Mouse (Mus musculus): Measurements from ENCODE around the gene Pepd.
A peak's percentile ranks its signal among the peaks of the same experiment; 100 is the strongest.

The Pepd gene

DNA sequence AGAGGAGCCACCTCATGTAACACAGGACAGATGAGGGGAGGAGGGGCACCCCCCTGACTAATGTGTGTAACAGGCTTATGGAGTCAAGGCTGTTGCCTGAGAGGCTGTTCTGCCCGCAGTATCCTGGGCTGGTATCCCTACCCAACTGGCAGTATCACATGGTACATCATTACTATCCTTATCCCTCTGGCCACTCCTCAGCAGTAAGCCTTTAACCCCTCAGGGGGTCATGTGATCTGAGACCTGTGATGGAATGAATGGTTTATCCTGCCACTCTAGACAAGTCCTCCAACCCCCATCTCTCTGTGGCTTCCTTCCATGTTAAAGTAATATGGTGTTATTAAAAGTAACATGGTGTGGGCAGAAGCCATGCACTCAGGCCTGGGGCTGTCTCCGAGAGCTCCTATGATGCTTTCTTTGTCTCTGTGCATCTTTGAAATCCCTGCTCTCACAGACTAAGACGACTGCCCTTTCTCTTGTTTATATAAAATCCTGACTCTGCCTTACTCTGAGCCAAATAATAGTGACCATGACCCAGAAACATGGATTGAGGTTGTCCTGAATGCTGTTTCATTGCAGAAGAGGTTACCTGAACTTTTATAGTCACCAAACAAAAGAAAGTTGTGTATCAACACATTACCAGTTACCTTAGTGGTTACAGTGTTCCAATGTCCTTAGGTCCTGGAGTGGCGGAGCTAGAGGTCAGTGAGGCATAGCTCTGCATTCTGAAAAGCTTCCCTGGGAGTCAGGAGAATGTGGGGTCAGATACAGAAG lies 71.7 kb downstream of the Pepd start:
- DNase-seq (ENCODE audit: low spot score in 2 of 2), result no peak

DNA sequence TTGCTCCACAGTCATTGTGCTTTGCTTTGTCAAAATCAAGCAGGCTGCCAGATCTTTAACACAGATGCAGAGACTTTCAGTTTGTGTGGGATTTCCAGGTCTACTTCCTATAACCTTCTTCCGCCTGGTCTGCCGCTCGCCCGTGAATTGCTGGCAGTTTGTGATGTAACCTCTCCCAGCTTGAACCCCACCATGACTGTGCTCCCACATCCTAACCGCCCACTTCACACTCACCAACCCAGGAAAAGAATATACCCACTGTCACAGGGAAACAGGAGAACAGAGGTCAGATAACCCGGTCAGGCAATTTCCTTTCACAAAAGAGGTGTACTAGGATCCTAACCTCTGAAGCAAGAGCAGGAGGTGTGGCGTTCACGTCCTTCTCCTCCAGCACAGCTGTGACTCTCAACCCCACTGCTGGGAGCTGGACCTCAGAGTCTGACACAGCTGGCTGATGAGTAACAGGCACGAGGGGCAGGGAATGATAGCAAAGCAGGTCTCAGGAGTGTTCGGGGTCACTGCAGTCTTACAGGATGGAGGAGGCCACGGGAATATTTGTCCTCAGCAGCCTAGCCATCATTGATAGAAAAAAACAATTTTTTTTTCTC lies 72.5 kb downstream of the Pepd start:
- no peak for DNase-seq (ENCODE audit: low spot score in 2 of 2)

DNA sequence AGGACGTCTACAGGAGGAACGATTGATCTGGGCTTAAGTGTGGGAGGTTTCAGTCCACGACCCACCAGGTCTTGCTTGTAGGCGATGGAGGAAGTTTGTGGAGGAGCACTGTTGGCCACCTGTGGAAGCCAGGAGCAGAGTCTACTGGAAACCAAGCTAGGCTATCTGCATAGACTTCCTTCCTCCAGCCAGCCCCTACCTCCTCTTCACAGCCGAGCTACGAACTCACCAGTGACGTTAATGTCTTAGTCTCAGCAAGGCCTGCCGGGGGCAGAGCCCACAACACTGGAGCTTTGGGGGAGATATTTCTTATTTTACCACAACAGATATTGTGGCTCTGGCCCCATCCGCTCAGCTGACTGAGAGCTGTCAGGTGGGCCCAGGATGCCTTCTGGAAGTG lies 73.0 kb downstream of the Pepd start:
- DNase-seq (ENCODE audit: low spot score in 2 of 2), result no peak

DNA sequence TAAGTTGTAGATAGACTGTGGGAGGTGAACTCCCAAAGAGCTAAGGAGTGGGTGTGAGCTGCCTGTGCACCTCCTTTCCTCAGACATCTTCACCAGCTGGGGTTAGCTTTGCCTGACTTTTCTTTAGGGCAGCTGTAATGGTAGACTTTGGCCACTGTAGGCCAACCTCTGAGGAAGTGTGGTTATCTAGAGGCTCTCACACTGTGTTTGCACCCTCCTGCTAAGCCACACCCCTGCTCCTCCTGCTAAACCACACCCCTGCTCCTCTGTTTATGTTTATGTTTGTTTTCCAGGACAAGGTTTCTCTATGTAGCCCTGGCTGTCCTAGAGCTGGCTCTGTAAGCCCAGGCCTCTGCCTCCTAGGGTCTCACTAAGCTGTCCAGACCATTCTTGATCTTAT lies 73.5 kb downstream of the Pepd start:
- DNase-seq (ENCODE audit: low spot score in 2 of 2), result no peak

DNA sequence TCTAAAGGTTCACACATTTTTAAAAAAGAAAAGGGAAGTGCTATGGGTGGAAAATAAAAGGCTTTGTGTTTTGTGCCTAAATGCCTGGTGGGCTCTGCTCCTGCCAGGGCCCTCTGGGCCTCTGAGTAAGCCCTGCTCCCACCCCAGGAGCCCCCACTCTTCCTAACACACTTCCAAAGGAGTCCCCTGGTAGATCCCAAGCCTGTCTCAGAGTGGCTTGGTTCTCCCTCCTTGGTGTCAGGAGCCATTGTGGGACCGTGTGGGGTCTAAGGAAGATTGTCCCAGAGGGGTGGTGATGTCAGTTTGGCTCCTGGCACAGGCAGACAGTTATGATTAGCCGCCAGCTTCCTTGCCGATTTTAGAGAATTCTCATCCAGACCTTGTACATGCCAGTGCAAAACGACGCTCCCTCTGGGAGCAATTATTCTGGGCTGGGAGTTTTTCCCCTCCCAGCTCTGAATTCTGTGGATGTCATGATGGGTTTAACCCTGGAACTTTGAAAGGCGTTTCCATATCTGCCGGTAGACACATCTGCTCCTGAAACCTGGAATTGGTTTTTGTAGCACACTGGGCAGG lies 74.5 kb downstream of the Pepd start:
- DNase-seq (ENCODE audit: low spot score in 2 of 2), result no peak

DNA sequence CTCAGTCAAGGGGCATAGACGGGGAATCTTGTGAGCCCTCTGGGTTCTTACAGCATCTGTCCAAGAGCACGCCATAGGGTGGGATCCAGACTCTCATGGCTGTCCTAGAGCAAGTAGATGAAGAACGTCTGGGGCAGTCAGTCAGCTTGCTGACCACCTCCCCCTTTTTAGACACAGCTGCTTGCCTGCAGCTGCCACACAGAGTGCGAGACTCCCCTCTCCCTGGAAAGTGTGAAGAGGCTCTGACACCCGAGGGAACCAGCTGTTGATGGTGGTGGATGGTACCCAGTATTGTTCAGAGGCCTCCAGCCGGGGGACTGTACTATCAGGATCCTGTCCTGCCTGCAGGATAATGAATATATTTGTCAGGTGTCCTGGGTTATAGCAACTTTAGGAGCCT lies 75.1 kb downstream of the Pepd start:
- no peak for DNase-seq (ENCODE audit: low spot score in 2 of 2)

DNA sequence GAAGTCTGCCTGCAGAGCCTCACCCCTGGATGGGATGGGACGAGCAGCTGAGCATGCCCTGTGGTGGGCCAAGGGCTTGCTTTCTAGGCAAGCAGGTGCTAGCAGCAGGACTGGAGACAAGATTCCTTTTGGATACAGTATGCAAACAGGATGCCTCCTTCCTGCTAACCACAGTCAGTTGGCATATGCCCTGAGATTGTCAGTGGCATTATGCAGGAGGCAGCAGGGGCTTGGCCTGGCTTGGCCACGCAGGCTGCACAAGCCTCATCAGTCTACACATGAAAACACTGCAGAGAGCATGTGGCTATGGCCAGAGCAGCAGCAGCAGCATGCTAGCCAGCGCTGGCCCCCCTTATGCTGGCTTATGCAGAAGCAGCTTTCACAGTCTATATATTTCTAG lies 76.3 kb downstream of the Pepd start:
- DNase-seq (ENCODE audit: low spot score in 2 of 2), result peak in 1 of 2 experiments; percentile 8

DNA sequence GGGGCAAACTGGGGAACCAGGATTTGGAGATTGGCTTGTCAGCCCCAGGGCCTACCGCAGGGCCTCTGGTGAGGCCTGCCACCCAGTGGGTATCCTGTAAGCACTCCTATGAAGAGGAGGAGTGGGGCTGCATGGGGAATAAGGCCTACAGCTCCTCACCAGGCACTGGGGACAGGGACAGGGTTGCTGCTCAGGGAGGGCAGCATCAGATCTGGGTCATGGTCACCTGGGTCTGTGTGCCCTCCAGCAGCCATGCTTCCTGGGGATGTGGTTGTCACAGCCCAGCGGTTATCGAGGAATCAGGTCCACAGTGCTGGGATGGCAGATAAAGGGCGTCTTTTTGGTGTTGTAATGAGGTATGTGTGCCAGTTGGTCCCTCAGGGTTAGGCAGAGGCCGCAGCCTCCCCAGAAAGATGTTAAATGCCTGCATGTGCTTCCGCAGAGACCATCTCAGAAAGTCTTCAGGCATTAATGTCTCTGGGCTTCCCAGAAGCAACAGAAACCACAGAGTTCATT lies 79.6 kb downstream of the Pepd start:
- no peak for DNase-seq (ENCODE audit: low spot score in 2 of 2)

DNA sequence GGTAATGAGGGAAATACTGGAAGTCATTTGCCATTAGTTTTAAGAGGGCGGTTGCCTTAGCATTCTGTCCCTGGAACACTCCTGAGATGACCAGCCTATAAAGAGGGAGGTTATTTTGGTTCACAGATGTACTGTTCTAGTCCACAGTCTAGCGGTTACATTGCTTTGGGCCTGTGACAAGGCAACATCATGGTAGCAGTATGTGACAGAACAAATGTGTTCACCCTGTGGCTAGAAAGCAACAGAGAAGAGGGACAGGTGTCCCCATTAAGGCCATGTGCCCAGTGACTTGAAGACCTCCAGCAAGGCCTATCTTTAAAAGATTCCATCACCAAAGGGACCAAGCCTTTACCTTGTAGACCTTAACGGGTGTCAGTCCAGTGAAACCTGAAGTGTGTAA lies 80.6 kb downstream of the Pepd start:
- DNase-seq (ENCODE audit: low spot score in 2 of 2), result no peak

DNA sequence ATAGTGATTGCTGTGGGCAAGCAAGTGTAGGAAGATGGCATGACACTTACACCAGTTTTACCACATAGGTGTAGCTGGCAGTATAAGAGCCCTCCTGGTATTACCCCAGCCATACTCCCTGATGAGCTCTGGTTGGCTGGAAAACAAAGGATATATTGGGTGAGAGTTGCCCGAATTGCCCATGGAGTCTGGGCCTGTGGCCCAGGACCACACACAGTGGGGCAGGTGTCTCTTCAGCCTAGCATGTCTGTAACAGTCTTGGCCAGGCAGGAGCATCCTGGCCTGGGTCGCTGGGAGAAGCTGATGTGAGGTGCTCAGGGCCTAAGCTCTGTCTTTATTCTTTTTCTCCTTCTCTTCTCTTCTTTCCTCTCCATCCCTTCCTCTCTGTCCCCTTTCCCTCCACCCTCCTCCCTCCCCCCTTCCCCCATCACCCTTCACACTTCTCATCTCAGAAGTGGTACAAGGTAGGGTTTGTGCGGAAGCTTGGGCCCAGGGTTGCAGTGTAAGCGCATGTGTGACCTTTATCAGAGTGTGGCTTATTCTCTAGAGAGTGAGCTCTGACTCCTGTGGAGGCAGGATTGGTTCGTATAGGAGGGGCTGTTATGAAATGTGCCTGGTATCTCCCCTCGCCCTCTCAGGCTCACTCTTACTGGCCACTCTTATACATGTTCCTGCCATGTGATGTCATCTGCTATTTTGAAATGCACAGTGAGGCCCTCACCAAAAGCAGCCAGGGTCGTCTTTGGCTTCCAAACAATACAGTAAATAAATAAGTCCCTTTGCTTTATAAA lies 83.9 kb downstream of the Pepd start:
- DNase-seq (ENCODE audit: low spot score in 2 of 2), result no peak

DNA sequence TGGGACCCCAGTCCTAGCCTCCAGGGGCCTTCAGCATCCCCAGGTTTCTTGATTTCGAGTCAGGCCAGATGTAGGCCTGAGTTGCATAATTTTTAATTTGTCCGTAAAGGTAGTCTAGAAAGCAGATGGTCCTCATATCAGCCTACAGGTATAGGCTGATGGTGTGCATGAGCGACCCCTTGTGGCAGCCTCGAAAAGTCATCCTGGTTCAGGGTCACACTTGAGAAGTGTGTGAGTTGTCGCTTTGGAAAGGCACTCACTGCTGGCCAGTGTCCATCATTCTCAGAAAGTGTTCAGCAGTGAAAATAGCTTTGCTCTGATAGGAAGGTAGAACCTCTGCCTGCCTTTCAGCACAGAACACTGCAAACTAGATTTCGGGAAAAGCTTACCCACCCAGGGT lies 88.7 kb downstream of the Pepd start:
- peak; percentile 38 to 46 for DNase-seq (ENCODE audit: low spot score in 2 of 2)

DNA sequence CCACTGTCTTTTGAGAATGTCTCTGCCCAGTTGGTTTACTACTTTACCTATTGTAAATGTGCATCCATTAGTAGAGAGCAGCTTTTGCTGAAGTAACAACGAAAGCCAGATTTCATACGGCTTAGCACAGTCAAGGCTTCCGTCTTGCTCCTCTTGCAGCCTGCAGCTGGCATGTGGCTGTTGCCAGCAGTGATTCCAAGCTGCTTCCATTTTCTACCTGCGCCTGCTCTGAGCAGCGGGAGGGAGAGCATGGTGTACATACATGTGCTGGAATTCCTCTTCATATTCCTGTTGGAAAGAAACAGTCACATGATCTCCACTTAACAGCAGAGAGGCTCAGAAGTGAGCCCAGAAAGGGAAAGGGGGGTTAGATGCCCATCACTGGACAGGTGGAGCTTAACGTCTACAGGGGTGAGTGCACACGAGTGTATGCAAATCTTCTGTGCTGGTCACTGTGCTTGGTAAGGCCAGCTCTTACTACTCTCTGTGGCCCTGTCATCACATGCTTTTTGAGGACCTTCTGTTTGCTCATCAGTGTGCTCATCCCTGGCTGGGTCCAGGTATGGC lies 91.1 kb downstream of the Pepd start:
- no peak for DNase-seq (ENCODE audit: low spot score in 2 of 2)

DNA sequence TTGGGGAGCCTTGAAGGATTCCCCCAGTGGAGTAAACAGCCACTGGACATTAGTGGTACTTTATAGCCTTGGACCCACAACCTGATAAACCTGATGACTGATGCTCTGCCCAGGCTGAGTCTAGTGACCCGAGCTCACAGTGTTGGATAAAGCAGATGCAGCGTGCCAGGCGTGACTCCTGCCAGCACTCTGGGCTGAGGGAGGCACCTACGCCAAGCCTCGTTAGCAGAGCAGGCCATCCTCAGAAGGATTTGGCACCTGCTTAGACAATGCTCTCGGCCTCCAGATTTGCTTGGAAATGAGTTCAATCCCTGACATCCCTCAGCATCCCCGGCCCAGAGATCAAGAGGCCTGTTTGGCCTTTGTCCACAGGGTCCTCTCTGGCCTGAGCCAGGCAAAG lies 94.5 kb downstream of the Pepd start:
- no peak for DNase-seq (ENCODE audit: low spot score in 2 of 2)

DNA sequence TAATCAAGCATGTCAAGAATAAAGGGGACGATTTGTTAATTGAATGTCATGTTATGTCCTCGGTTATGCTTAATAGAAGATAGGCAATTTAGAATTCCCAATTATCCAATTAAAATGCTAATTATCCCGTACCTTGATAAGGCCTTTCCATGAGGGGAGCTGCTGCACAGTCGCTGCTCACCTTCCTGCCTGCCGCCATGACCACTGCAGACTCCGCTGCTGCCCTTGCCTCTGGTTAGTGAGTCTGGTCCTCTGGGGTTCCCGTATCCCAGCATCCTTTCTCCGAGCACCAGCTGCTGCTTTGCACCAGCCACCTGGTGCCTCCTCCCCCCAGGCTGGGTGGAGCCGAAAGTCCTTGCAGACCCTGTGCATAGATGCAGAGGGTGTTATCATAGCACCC lies 101.0 kb downstream of the Pepd start:
- DNase-seq (ENCODE audit: low spot score in 2 of 2), result no peak

DNA sequence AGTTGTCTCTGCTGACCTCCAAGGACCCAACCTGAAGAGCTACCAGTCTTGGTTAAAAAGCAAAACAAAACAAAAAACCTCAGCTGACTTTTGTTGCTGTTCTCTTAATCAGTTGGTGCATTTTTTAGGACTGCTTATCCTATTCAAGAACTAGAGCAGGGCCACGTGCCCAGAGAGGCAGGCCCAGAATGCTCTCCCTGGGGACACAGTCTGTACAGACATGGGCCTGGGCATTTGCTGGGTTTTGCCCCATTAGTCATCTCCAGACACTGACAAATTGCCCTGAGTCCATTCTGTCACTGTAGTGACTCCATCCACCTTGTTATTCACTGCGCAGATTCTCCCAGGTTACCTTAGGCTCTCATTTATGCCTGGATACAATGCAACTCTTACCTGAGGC lies 103.1 kb downstream of the Pepd start:
- DNase-seq (ENCODE audit: low spot score in 2 of 2), result no peak

DNA sequence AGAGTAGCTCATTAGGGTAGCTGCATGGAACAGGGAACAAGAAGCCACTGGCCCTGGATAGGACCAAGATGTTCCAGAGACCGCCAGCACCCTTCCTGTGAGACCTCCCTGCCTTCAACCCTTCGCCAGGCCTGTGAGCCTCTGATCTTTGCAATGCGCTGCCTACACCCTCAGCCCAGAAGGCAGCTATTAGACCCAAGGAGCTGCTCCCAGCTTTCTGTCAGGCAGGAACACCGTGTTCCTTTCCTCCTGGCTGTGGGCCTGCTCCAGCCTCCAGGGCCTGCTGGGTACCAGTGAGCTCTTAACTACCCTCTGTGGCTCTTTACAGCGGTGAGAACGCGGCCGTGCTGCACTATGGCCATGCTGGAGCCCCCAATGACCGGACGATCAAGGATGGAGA lies 109.2 kb downstream of the Pepd start:
- no peak for DNase-seq (ENCODE audit: low spot score in 2 of 2)

DNA sequence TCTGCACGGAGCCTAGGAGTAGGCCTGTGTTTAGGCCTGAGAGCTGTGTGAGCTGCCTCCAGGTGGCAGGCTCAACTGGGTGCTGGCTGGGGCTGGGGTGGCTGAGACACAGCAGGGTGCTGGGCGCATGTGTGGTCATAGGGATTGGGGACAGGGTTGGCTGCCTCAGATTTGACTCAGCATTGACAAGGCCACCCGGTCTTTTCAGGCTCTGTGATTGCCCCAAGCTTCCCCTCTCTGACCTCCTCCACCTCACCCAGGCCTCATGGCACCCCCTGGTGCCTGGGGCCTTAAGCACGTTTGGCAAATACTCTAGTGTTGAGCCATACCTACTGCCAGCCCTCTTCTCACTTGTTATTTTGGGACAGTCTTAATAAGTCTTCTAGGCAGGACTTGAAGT lies 111.1 kb downstream of the Pepd start:
- DNase-seq (ENCODE audit: low spot score in 2 of 2), result no peak

DNA sequence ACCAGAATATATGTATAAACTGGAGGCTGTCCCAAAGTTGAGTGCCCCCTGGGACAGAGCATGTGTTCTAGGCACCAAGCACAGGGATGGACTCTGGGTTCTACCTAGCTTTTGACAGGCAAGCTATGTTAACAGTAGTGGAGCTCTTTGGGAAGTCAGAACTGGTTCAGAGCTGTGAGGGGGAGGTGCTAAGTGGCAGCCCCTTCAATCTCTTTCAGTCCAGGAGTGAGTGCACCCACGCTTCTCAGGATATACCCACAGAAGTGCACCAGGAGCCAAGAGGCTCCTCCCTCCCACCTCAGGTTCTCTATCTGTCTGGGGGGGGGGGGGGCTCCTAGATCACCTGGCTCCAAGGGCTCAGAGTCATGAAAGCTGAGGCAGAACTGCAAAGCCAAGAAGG lies 112.2 kb downstream of the Pepd start:
- no peak for DNase-seq (ENCODE audit: low spot score in 2 of 2)

DNA sequence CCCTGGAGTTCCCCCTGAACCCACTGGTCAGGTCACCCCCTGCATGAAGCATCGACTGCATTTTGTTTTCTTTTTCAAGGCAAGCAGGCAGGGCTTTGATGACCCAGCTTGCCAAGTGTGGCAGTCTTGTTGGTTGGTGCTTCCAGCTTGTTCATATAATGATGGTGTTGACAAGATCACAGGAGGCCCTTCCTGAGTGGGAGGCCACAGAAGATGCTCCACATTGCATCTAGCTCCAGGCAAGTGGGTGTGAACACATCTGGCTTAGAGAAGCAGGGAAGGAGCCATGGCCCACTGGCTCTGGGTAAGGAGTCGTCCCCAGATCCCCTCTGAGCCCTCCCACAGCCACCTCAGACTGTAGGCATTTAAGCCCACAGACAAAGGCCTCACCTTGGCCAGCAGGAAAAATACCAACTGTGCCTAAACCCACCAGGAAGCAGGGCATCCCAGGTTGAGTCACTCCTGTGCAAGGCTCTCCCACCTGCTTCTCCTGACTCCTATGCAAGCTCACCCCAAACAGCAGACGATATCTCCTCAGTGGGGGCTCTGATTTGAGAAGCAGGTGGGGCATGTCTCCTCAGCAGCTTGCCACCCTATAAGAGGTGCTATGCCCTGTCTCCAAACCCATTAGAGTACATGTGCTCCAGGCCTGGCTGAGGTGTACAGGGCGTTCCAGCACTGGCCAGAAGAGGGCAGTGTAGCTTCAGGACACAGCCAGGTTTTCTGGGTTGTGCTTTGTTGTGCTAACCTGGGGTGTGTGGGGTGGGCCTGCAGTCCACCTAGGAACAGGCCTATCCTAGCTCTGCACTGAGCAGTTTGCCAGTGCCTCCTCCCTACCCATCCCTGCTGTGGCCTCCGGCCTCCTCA lies 113.5 kb downstream of the Pepd start:
- peak; percentile 86 to 88 for DNase-seq (ENCODE audit: low spot score in 2 of 2)

DNA sequence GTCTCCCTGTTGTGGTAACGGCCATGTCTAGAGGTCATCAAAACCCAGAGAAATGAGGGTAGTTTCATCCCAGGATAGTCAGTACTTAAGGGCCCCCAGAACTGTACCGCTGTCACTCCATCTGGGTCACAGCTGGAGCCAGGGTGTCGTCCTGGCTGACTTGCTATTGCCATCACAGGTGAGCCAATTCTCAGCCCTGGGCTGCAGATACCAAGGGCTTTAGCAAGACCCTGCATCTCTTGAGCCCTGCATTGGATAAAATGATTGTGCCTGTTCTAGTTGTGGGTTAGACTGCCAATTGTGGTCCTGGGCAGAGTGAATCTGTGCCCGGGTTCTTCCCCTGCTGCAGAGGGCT lies 114.1 kb downstream of the Pepd start:
- DNase-seq (ENCODE audit: low spot score in 2 of 2), result no peak

DNA sequence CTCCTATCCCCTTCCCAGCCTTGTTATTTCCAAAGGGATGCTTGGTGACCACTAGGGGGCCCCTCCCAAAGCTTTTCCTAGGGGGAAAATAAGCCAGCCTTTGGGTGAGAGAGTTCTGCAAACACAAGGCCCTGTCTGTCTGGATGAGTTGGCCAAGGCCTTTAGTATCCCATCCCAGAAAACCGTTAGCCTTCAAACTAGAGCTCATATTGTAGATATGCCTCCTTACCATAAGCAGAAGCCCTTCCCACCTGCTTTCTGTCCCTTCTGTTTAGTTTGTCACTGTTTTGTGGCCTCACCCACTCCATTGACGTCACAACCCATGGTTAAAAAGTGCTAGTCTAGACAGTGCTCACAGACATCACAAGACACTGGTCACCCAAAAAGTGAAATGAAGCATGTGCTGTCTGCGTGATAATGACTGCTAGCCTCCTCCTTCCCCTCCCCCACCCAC lies 114.7 kb downstream of the Pepd start:
- DNase-seq (ENCODE audit: low spot score in 2 of 2), result peak; percentile 38 to 51

Data from right cerebral cortex, adult 2 months (tissue).